Mouse (Mus musculus): ENCODE data around the gene Rbms3. TPM values are rescaled to one million over a fixed set of nuclear protein-coding genes. Genes with fewer than 3 reads are reported as not detected.

The Rbms3 gene
- polyA plus RNA-seq, 1 experiment: 30.1 TPM

GRCm38 (mm10) chr9:117585345-117585744 is 44.4 kb downstream of the Rbms3 start:
- no peak for DNase-seq (ENCODE audit: low read depth)
- TF ChIP-seq CTCF (IDR thresholded peaks at IDR 0.05; ENCODE audit: borderline replicate concordance, extremely low read depth, insufficient read depth, insufficient read length) (no peak), POLR2A (IDR thresholded peaks at IDR 0.05; ENCODE audit: borderline replicate concordance, extremely low read depth, insufficient read depth, insufficient read length, poor library complexity, severe bottlenecking) (no peak)

DNA sequence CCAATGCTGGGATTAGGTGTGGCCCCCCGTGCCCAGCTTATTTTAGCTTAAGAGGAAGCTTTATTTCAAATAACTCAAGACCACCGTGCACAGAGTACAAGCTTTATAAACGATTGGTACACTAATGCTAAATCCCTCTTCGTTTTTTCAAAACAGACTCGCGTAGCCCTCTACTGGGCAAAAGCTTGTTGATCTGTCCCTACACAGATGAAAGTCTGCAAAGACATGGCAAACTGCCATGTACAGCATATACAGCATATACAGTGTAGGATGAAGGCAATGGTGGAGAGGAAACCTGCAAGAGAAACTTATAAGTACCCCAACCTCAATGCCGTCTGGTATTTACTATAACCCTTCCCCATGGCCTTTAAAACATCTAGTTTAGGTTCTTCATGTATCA is 46.1 kb downstream of the Rbms3 start:
- DNase-seq (ENCODE audit: low read depth): peak; percentile 82
- no peak for TF ChIP-seq POLR2A (IDR thresholded peaks at IDR 0.05; ENCODE audit: borderline replicate concordance, extremely low read depth, insufficient read depth, insufficient read length, poor library complexity, severe bottlenecking)
- TF ChIP-seq CTCF (IDR thresholded peaks at IDR 0.05; ENCODE audit: borderline replicate concordance, extremely low read depth, insufficient read depth, insufficient read length): peak; percentile 54; the same call in 1 of the 2 replicates

GRCm38 (mm10) chr9:117582591-117582990 is 47.1 kb downstream of the Rbms3 start:
- no peak for DNase-seq (ENCODE audit: low read depth)
- TF ChIP-seq CTCF (IDR thresholded peaks at IDR 0.05; ENCODE audit: borderline replicate concordance, extremely low read depth, insufficient read depth, insufficient read length) (no peak), POLR2A (IDR thresholded peaks at IDR 0.05; ENCODE audit: borderline replicate concordance, extremely low read depth, insufficient read depth, insufficient read length, poor library complexity, severe bottlenecking) (no peak)

DNA sequence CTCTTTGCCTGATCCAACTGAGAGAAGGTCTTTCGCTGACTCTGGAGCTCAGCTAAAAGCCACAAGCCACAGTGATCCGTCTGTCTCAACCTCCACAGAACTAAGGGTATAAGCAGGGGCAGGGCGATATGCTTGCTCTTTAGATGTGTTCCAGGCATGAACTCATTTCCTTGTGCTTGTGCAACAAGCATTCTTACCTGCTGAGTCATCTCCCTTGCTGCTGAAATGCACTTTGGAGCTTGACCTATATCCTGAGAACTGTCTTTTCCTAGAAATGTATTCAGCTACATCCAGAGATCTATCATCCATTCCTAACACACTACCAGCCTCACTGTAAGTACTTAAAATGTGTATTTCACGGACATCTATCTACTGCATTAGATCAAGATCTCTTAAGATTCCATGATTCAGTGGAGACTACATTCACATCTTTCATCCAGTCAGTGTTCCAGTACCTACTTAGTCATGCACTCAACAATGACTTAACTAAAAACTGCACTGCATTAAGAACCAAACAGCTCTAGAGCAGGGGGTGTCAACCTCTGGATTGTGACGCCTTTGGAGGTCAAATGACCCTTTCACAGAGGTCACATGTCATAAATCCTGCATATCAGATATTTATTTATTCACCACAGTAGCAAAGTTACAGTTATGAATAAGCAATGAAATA is 58.4 kb downstream of the Rbms3 start:
- DNase-seq (ENCODE audit: low read depth): no peak
- TF ChIP-seq POLR2A (IDR thresholded peaks at IDR 0.05; ENCODE audit: borderline replicate concordance, extremely low read depth, insufficient read depth, insufficient read length, poor library complexity, severe bottlenecking) (no peak), CTCF (IDR thresholded peaks at IDR 0.05; ENCODE audit: borderline replicate concordance, extremely low read depth, insufficient read depth, insufficient read length) (no peak)

DNA sequence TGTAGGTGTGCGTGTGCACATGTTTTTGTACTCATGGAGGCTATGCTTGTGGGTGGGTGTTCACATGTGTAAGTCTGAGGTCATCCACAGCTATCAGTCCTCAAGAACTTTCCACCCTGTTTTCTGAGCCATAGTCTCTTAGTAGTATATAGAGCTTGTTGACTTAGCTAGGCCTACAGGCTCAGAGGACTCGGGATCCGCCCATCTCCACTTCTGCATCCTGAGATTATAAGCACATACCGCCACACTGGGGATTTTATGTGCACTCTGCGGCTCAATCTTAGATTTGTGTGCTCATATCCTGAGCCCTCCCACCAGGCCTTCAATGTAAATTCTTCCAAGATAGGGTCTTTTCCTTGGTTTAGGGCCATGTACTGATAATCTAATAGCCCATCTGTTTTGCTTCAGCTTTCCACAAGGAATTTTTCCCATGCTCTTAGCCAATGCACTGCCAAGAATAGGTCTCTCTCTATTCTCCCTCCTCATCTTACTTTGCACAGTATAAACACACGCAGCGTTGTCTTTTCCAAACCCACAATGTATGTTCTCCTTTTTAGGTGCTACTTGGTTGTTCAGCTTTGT is 59.4 kb downstream of the Rbms3 start:
- DNase-seq (ENCODE audit: low read depth): no peak
- TF ChIP-seq CTCF (IDR thresholded peaks at IDR 0.05; ENCODE audit: borderline replicate concordance, extremely low read depth, insufficient read depth, insufficient read length) (no peak), POLR2A (IDR thresholded peaks at IDR 0.05; ENCODE audit: borderline replicate concordance, extremely low read depth, insufficient read depth, insufficient read length, poor library complexity, severe bottlenecking) (no peak)

DNA sequence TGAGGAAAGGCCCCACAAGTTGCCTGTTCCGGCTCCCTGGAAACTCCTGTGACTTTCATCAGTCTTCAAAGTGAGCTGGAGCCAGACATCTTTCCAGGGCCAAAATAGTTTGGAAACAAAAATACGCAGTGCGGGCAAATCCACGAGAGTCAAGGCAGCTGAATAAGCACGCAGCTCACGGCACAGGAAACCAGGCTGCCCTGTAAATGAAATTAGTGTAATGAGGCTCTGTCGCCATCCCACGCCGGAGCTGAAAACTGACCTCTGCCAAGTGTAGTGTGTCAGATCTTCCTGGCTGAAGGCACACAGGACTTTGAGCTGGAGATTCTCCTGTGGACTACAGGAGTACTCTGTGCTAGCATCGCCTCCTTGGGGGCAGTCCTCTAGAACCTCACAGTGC is 63.4 kb downstream of the Rbms3 start:
- no peak for DNase-seq (ENCODE audit: low read depth)

GRCm38 (mm10) chr9:117558562-117558961 is 71.2 kb downstream of the Rbms3 start:
- no peak for DNase-seq (ENCODE audit: low read depth)
- TF ChIP-seq CTCF (IDR thresholded peaks at IDR 0.05; ENCODE audit: borderline replicate concordance, extremely low read depth, insufficient read depth, insufficient read length): no peak
- TF ChIP-seq POLR2A (IDR thresholded peaks at IDR 0.05; ENCODE audit: borderline replicate concordance, extremely low read depth, insufficient read depth, insufficient read length, poor library complexity, severe bottlenecking): no peak

More for the DNA sequence above, 63.4 kb downstream of the Rbms3 start:
- TF ChIP-seq POLR2A (IDR thresholded peaks at IDR 0.05; ENCODE audit: borderline replicate concordance, extremely low read depth, insufficient read depth, insufficient read length, poor library complexity, severe bottlenecking) (no peak), CTCF (IDR thresholded peaks at IDR 0.05; ENCODE audit: borderline replicate concordance, extremely low read depth, insufficient read depth, insufficient read length) (no peak)

DNA sequence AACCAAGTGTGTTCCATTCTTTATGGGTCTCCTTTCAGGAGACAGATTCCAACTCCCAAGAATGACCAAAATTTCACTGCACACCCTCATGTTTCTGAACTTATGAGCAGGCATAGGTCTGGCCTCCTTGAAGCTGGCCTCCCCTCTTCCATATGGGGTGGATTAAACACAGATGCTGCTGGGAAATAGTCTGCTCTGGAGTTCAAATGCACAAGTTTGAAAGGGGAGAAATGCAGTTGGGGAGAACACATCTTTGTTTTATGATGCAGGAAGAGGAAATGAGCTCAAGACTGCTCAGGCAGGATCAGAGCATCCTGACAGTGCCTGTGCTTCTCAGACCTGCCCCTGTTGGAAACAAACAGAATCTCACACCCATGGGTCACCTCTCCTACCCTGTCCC is 75.4 kb downstream of the Rbms3 start:
- DNase-seq (ENCODE audit: low read depth): no peak
- TF ChIP-seq CTCF (IDR thresholded peaks at IDR 0.05; ENCODE audit: borderline replicate concordance, extremely low read depth, insufficient read depth, insufficient read length): no peak
- no peak for TF ChIP-seq POLR2A (IDR thresholded peaks at IDR 0.05; ENCODE audit: borderline replicate concordance, extremely low read depth, insufficient read depth, insufficient read length, poor library complexity, severe bottlenecking)

- no peak for TF ChIP-seq POLR2A (IDR thresholded peaks at IDR 0.05; ENCODE audit: borderline replicate concordance, extremely low read depth, insufficient read depth, insufficient read length, poor library complexity, severe bottlenecking)
- no peak for TF ChIP-seq CTCF (IDR thresholded peaks at IDR 0.05; ENCODE audit: borderline replicate concordance, extremely low read depth, insufficient read depth, insufficient read length)
- no peak for DNase-seq (ENCODE audit: low read depth)
Measured at GRCm38 (mm10) chr9:117529281-117529680, 100.4 kb downstream of the Rbms3 start.

DNA sequence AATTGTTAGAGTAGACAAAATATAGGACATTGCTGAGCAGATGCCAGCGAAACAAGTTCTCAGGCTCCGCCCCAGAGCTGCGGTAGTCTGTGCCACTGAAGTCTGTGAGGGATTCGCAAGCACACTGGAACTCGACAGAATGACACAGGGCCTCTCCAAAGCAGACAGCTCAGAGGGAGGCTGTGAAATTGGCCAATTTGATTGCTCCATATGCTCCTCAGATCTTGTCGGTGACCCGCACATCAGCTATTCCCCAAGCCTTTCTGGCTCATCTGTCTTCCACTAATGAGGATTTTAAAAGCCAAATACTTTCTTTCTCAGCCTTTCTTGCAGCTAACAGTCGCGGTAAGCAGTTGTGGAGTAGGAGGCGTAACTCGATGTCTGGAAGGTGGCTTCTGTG is 120.8 kb downstream of the Rbms3 start:
- TF ChIP-seq CTCF (IDR thresholded peaks at IDR 0.05; ENCODE audit: borderline replicate concordance, extremely low read depth, insufficient read depth, insufficient read length): no peak
- DNase-seq (ENCODE audit: low read depth): peak; percentile 81

GRCm38 (mm10) chr9:117491866-117492265 is 137.8 kb downstream of the Rbms3 start:
- no peak for TF ChIP-seq POLR2A (IDR thresholded peaks at IDR 0.05; ENCODE audit: borderline replicate concordance, extremely low read depth, insufficient read depth, insufficient read length, poor library complexity, severe bottlenecking)
- TF ChIP-seq CTCF (IDR thresholded peaks at IDR 0.05; ENCODE audit: borderline replicate concordance, extremely low read depth, insufficient read depth, insufficient read length): no peak
- no peak for DNase-seq (ENCODE audit: low read depth)

DNA sequence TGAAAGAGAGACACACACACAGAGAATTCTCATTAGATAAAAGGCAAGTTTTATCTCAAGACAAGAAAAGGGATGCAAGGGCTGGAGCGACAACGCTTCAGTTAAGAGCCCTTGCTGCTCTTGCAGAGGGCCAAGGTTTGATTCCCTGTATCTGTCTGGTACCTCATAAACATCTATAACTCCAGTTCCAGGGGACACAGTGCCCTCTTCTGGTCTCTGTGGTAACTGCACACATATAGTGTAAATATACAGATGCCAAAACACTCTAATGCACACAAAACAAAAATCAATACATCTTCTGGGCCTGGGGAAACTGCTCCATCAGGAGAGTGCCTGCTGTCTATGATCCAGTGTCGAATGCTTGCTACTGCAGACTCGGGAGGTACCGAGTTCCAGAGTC is 145.3 kb downstream of the Rbms3 start:
- TF ChIP-seq CTCF (IDR thresholded peaks at IDR 0.05; ENCODE audit: borderline replicate concordance, extremely low read depth, insufficient read depth, insufficient read length) (peak; percentile 14; the same call in 1 of the 2 replicates), POLR2A (IDR thresholded peaks at IDR 0.05; ENCODE audit: borderline replicate concordance, extremely low read depth, insufficient read depth, insufficient read length, poor library complexity, severe bottlenecking) (no peak)
- DNase-seq (ENCODE audit: low read depth): no peak

All from brain, embryonic 14.5 days (tissue).